Mouse (Mus musculus) granulocyte monocyte progenitor cell, adult 5-6 weeks (primary cell): ENCODE measurements at regions not wholly inside any gene's neighbourhood (a gene's known extent, or its start where the extent isn't known, plus 50 kb on each side); places are given as distances from the start of the nearest gene placed in this dataset.

Experiments used
- ATAC-seq: replicated peaks from 2 replicates; pipeline ENCODE4 v1.8.0; 2016; ENCODE audit warnings: mild to moderate bottlenecking, moderate TSS enrichment, inconsistent platforms; ENCODE audit not compliant: poor library complexity, severe bottlenecking

- no peak for ATAC-seq
These were observed 106.3 kb downstream of the Sp3 start for GRCm38 (mm10) chr2:72873948-72874347.

- ATAC-seq = no peak
These were observed 105.7 kb downstream of the Sp3 start for GRCm38 (mm10) chr2:72874533-72874932.

- ATAC-seq = no peak
These were observed 104.6 kb downstream of the Sp3 start for GRCm38 (mm10) chr2:72875677-72876076.

- no peak for ATAC-seq
These were observed 100.2 kb downstream of the Sp3 start for GRCm38 (mm10) chr2:72880016-72880415.

GRCm38 (mm10) chr2:72881554-72881953 lies 98.7 kb downstream of the Sp3 start:
- no peak for ATAC-seq

GRCm38 (mm10) chr2:72886250-72886649 lies 94.0 kb downstream of the Sp3 start:
- no peak for ATAC-seq
